Mouse (Mus musculus): ENCODE data around the gene Tada1. TPM values are rescaled to one million over a fixed set of nuclear protein-coding genes. Genes with fewer than 3 reads are reported as not detected.

The Tada1 gene
- polyA plus RNA-seq, 1 experiment from 2014 or later, result 69.4 TPM

GRCm38 (mm10) chr1:166439426-166439825 is 60.5 kb downstream of the Tada1 start:
- no peak for DNase-seq (ENCODE audit: extremely low spot score, low spot score)
- H3K27me3 ChIP-seq (ENCODE audit: poor library complexity, severe bottlenecking), result no peaks in the 10 kb centered on the region
- no peaks in the 10 kb centered on the region for H3K4me1 ChIP-seq
- no peak overlapping the region for H3K27ac ChIP-seq
- H3K4me3 ChIP-seq, result no peak overlapping the region
- WGBS, result 75% methylated on average over 6 of the region's 6 CpGs
- no peaks in the 10 kb centered on the region for H3K9me3 ChIP-seq
- H3K36me3 ChIP-seq (replicated peaks), result no peaks in the 10 kb centered on the region

GRCm38 (mm10) chr1:166441992-166442391 is 63.1 kb downstream of the Tada1 start:
- 89% methylated on average over 3 of the region's 3 CpGs for WGBS
- H3K27ac ChIP-seq, result no peak overlapping the region
- no peaks in the 10 kb centered on the region for H3K36me3 ChIP-seq (replicated peaks)
- H3K4me3 ChIP-seq, result no peak overlapping the region
- H3K4me1 ChIP-seq, result no peaks in the 10 kb centered on the region
- no peaks in the 10 kb centered on the region for H3K9me3 ChIP-seq
- H3K27me3 ChIP-seq (ENCODE audit: poor library complexity, severe bottlenecking), result no peaks in the 10 kb centered on the region
- no peak for DNase-seq (ENCODE audit: extremely low spot score, low spot score)

Other genes with a start within 250 kb of the Tada1 start
- 0.17 TPM in 1 of 2 replicates, not detected in the other for gene Gpa33, start 248.9 kb upstream of the Tada1 start, polyA plus RNA-seq (2016; fragmentation: Nextera tagmentation; extraction: Ambion mirVana)
- not detected in 2 replicates for gene Mael, start 140.3 kb upstream of the Tada1 start, polyA plus RNA-seq (2016; fragmentation: Nextera tagmentation; extraction: Ambion mirVana)
- gene Ildr2, start 125.0 kb upstream of the Tada1 start, polyA plus RNA-seq (2016; fragmentation: Nextera tagmentation; extraction: Ambion mirVana), result 7.7 and 8.3 TPM in 2 replicates
- gene Pogk, start 30.8 kb downstream of the Tada1 start, polyA plus RNA-seq (2016; fragmentation: Nextera tagmentation; extraction: Ambion mirVana), result 30.5 and 31.0 TPM in 2 replicates
- gene Gm4846, start 118.5 kb downstream of the Tada1 start, polyA plus RNA-seq (2016; fragmentation: Nextera tagmentation; extraction: Ambion mirVana), result not detected in 2 replicates